Mouse (Mus musculus) heart, adult 11 months (tissue): ENCODE measurements at regions not wholly inside any gene's neighbourhood (a gene's known extent, or its start where the extent isn't known, plus 50 kb on each side); places are given as distances from the start of the nearest gene placed in this dataset.
A peak's percentile ranks its signal among the peaks of the same experiment; 100 is the strongest.

Source experiments
- DNase-seq: peaks from one replicate; pipeline ENCODE4 v3.0.0; 2022

DNA sequence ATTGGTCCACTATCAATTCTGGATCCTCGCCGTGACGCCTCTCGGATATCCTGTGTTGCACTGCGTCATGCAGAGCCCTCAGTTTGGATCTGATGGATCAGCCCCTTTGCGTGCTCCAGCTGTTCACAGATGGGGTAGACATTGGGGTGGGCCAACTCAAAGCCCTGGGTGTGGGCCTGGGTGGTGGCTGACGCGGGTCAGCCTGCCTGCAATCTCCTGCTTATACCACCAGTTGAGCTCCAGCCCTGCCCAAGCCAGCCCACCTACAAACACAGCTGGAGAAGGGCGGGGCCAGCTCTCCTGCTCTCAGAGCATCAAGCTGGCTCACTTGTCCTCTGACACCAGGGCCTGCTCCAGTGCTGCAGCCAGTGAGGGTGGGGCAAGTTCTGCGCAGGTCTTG, 73.1 kb downstream of the Rps15a start:
- peak; percentile 89 for DNase-seq

DNA sequence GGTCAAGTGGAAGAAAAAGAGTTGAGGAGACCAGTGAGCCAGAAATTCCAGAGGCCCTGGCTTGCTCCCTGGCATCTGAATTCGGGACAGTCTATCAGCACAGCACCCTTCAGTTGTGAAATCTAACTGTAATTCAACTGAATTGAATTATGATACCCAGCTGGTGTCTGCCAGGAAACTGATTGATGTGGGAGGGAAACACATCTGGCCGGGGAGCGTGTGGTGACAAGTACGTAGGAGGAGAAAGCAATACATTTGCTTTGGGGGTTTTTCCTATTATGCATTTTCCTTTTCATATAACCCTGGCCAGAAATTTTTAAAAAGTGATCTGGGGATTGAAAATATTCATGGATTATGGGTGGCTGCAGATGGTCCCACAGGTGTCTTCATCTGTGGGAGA, 76.1 kb downstream of the Rps15a start:
- DNase-seq = no peak

DNA sequence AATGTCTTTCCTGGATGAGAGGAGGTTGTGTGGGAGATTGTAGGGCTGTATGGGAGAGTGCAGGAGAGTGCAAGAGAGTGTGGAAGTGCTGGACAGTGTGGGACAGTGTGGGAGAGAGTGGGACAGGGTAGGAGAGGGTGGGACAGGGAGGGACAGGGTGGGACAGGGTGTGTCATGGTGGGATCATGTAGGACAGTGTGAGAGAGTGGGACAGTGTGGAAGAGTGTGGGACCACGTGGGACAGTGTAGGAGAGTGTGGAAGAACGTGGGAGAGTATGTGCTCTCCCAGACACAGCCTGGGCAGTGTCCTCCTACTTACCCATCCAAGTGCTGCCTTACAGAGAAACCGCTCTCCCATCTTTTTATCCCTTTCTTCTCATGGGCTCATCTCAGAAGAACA, 78.9 kb downstream of the Rps15a start:
- no peak for DNase-seq

DNA sequence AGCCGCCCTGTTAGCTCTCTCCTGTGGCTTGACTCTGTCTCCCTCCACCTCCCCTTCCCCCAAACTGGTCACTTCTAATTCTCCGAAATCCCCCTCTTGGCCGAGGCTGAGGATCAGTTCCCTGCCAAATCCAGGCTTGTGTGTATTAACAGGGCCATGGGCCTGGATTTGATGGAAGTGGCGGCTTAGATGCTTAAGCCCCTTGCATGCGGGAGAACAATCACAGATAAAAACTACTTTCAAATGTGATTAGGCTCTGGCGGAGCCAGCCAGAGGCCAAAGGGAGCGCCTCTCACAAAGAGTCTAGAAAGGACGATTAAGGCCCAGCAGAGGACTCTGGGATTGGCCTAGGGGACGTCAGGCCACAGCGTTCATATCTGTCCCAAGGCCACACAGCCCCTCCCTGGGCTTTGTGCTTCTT, 89.9 kb downstream of the Rps15a start:
- no peak for DNase-seq

DNA sequence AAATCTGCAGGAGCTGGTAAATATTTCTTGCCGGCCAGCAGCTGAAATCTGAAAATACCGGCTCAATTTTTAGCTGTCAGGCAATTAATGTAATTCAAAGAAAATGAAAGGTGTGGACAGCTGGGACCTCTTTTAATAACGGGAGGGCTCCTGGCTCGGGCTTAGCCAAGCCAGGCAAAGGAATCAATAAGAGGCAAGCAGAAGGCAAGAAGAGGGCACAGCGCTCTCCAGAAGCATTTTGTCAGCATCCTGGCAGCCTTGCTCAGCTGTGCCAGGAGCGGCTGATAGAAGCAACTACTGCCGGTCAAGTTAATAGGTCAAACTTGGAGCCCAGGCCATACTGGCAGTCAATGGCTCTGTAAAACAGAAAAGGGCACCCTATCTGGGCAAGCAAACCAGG, 111.4 kb downstream of the Rps15a start:
- no peak for DNase-seq

DNA sequence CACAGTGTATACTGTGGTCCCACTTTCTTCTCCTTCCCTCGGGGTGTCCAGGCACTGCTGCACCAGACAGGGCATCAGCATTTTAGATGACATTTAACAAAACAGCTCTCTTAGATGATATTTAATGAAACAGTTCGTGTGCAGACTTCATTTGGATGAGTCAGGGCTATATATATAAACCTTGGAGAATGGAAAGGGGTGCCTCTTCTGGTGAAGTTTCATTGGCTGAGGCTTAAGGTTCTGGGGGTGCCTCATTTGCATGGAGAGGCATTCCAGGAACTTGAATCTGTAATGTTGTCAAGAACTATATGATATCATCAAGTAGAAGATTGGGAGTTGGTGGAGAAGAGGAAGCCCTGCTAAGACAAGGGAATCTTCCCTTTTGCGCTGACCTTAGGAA, 114.1 kb downstream of the Rps15a start:
- no peak for DNase-seq

DNA sequence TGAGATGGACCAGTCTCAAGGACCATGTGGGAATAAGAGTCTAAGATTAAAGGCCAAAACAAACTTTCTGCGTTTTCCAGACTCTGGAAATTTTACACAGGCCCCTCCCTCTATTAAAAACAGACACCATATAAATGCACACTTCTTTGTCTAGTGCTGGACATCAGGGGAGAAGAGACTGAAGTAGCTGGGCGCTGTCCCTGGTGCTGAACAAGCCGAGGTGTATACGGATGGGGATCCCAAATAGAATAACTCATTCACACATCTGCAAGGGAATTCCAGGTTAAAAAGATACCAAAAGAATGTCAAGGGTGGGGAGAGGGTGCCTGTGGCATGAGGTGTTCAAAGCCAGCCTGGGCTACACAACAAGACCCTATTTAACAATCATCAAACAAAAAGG, 114.9 kb downstream of the Rps15a start:
- peak; percentile 79 for DNase-seq

DNA sequence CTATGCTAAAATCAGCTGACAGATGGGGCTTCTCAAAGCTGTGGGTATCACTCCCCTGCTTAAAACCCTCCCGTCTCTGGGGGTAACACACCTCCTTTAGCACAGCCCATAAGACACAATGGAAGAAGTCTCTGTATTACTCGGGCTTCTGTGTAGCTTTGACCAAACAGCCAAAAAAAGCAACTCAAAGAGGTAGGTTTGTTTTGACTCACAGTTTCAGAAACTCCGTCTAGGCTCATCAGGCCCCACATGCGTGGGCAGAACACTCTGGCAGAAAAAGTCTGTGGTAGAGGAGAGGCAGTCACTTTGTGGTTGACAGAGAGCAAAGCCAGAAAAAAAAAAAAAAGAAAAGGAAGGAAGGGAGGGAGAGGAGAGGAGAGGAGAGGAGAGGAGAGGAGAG, 133.8 kb downstream of the Rps15a start:
- DNase-seq = peak; percentile 5

DNA sequence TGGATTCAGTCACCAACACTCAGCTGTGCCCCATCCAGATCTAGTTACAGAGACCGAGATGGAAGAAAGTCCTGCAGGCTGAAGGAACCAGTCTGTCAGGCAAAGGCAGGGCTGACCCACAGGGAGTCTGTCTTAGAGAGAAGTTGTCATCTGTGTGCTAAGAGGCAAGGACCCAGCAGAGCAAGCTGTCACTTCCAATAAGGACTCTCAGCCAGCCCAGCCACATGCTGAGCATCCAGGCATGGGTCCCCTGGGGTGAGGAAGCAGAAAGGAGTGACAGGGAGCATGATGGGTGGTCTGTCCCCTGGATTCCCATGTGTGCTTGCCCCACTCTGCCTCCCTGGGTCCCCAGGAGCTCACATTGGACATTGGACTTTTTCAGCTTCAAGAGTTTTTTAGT, 144.8 kb downstream of the Rps15a start:
- peak; percentile 79 for DNase-seq

DNA sequence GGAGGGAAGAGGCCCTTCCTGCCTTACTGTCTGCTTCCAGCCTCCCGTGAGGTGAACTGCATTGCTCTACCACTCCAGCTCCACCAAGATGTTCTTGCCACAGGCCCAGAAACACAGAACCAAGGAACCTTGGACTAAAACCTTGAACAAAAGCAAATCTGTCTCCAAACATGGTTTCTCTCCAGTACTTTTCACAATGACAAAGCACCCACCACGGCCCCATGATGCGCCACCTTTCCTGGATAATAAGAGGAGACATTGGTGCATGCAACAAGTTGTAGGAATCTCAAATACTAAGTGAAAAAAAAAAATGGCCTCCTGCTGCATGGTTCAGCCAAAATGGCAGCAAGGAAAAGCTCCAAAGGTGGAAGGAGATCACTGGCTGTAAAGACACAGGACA, 172.6 kb downstream of the Rps15a start:
- peak; percentile 56 for DNase-seq

DNA sequence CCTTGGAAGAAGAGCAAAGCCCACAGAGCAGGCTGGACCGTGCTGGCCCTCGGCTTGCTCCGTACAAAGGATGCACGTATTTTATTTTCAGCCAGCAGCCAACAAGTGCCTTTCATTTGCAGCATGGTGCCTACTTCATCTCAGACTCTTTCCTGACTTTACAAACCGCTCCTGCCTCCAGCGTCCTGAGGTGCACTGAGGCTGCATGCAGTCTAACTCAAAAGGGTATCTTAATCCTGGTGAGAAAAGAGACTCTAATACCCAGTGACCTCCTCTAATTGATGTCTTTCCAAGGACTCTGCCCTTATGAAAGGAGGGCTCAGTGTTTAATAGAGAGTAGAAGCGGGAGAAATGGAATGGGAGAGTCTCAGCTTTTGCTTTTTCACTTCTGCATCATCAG, 176.4 kb downstream of the Rps15a start:
- no peak for DNase-seq

DNA sequence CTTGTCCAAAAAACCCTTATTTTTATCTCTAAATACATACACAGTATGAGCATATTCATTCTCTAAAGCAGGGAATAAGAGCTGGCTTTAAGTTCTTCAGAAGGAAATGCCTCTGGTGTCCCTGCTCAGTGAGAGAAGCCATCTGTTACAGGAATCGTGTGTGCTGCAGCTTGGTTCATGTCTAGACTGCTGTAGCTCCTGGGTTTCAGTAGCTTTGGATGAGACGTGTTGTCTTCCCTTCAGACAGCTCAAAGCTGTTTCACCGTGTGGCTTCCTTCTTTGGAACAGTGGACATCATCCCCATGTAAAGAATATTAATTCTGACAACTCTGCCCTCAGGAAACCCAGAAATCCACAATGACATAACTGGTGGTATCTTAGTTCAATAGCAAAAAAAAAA, 181.1 kb downstream of the Rps15a start:
- DNase-seq = peak; percentile 81

DNA sequence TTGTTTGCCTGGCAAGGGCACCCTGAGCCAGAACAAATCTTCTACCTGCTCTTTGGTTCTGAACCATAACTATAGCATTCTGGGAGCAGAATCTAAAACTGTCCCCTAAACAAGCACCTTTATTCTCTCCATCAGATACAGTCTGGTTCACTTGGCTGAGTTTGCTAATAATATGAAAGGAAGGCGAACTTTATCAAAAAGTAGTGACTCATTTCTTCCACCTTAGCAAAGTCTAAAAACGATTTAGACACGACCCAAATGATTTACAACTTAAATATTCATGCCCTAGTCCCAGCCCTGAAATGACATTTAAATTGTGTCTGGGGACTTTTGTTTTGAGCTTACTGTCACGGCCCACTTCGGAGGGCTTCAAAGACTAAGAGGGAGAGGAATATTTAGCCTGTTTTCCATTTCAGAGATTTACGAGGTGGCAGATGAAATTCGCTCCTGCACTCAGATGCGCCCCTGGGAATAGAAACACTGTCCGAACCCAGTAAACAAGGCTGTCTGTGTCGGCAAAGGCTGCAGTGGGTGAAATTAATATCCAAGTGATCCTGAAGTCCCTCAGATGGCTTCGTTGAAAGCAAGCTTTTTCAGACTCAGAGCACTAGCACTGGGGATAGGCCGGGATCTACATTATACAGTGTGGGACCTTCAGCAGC, 184.6 kb downstream of the Rps15a start:
- DNase-seq = peak; percentile 62

DNA sequence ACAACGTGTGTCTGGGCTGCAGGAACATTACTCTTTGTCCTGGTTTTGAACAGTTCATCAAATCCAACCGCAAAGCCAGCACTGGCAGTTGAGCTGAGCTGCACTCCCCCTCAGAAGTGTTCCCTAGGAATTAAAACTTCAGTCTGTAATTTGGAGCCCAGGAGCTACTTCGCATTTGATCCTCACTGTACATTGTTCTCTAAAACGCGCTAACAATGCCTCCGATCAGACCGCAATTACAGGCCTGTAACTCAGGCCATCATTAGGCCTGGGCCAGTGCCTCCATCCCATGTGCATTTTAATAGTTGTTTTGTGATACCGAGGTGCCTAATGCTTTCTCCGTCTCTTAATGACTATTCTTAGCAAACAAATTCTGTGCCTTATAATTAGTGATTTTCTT, 185.6 kb downstream of the Rps15a start:
- peak; percentile 80 for DNase-seq

DNA sequence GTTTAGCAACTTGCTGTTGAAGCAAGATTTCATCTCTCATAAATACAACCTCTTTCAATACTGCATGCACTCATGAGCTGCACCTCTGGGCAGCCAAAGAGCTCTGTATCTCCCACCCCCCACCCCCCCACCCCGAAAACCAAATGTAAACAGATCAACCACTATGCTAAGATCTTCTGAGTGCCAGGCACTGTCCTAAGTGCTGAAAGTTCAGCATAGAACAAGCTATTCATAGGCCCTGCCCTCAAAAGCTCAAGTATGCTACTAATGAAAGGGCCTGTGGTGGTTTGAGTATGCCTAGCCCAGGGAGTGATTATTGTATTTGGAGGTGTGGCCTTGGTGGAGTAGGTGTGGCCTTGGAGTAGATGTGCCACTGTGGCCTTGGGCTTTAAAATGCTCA, 189.6 kb downstream of the Rps15a start:
- DNase-seq = no peak

DNA sequence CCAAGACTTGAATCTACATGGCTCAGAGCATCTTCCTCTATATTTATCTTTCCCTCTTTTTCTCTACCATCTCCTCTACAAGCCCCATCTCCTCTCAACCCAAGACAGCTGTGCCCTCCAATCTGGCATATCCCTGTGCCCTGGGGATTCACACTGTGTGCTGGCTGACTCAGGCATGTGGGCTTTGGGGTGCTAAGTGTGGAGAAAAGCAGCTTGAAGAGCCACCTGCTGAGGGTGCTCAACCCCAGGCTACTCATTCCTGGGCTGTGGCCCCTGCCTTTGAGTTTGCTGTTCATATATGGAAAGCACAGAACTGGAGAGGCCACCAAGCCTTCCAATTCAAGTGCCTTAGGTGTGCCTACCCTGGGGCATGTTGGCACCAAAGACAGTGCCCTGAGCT, 193.7 kb downstream of the Rps15a start:
- peak; percentile 81 for DNase-seq

DNA sequence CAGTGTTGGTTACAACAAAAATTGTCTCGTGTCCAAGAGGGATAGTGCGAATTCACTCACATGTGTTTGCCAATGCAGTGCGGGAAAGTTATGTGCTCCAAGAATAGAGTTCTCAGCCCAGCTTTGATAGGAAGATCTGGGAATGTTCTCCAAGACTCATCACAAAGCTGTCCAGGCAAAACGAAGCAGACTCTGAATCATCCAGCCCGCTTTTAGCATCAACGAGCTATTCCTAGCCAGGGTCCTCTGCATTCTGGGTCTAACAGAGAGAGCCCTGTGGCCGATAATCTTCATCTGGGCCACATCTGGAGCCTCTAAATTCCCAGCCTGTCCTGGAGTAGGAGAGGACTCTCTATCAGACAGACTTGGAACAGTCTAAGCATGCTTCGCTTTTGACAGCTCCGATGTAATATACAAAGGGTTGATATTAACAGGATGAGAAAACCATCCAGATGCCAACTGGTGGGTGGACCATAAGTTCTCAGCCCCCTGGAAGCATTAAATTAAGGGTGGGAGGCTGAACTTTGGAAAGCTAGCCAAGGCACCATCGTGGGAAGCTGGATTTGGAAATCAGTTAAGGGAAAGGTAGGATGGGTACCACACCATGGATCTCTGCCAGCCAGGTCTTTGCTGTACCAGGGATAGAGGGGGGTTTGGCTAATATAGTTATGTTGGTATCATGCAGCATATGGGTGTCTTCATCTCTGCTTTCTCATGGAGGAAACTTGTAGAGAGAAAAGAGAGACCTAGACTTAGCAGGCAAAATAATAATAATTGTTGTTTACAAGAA, 197.6 kb downstream of the Rps15a start:
- peak; percentile 44 for DNase-seq

DNA sequence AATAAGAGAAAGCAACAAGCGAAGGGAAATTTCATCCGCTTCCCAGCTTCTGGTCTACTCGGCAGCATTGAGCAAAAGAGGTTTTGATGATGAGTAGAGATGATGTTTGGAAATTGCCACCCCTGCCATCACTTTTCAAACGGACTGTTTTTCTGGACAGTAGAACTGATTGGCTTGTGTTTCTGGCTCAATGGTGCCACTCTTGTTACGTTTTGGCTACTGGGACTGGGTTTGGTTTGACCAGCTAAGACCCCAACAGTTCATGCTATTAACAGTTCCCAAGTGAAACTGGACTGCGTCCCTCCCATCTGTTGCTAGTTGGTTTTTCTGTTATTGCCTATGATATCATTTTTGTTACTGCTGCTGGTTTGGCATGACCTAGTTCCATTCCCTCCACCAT, 199.1 kb downstream of the Rps15a start:
- DNase-seq = peak; percentile 74

DNA sequence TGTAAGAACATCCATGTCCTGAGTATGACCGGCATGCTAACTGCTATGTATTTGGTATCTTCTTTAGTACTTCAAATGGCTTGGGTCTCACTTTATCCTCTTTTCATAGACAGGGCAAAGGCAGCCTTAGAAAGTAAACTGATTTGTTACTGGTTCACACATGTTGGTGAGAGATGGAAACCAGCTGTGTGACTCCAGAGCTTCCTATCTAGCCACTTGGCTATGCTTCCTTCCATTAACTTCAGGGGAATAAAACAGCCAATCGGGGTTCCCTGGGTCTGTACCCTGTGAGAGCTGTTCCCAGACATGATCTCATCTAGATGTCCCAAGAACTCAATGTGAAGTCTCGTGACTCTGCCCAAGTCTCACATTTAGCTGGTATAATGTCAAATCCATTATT, 203.5 kb downstream of the Rps15a start:
- DNase-seq = peak; percentile 81

DNA sequence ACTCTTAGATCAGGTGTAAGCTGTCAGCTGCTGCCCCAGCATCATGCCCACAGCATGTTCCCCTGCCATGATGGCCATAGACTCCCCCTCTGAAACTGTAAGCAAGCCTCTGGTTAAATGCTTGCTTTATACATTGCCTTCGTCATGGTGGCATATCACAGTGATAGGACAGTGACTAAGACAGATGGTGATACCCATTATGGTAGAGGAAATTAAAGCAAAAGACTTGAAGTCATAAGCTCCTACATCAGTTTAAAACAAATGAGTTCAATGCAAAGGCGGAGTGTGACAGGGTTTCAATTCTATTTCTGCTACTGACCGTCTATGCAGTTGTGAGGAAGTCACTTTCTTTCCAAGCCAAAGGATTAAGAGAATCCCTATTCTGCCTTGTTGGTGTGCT, 204.9 kb downstream of the Rps15a start:
- DNase-seq = peak; percentile 48

DNA sequence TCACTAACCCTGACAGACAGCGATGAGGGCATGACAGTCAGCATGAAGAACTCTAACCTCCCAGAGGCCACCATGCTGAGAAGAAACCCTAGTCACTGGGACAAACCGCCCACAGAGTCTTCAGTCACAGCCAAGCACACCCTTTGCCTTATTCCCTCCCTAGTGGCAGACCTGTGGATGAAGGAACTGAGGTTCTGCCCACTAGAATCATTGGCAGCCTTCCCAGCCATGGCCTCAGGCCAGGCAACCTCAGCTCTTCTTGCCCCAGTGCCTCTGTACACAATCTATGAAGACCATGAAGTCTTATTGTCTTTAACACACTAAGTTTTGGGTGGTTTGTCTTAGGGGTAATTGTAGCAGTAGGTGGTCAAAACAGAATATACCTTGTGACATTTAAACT, 219.5 kb downstream of the Rps15a start:
- no peak for DNase-seq

DNA sequence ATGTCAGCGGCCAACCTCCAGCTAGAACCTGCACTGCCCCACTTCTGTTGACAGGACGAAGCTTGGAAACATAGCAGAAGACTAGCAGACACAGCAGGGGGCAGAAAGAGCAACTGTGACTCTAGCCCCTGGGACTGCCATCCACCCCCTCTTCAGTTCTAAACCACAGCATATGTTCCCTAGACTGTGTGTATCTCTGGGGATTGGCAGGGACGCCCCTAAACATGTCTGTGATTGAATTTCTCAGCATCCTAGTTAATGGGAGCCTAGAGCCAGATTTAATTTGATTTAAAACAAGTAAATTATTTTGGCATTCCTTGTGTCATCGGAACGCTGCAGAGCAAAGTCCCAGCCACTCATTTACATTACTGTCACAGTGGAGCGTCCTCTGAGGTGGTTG, 228.7 kb downstream of the Rps15a start:
- DNase-seq = no peak

DNA sequence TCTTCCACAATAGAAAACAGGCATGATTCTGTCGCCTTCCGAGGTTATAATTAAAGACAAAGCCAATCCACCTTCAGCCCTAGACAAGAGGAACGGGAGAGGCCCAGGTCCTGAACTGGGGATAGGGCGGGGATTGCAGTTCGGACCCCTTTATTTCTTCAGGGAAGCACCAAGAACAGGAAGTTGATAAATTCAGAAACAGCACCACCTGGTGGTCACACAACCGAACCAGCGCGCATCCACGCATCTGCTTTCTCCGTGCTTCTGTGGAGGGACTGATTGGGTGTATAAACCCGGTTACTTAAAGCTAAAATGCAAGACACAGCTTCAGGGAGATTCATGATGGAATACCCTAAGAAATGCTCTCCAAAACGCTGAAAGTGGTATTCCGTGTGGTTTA, 233.2 kb downstream of the Rps15a start:
- peak; percentile 89 for DNase-seq

DNA sequence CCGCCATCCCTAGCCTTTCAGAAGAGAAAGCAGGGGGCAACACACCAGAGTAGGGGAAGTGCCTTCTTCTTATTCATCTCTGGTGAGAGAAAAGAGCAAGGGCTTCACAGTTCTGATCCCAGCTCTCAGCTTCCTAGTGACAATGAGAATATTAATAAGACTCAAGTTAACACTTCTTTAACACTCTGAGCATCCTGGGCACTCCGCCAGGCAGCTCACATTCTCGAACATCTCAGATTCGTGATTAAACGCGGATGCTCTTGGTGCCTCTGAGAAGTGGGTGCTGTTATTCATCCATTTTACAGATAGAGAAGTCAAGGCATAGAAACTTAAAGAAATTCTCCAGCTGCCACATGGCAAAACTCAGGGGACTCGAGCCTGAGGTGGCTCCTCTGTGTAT, 237.1 kb downstream of the Rps15a start:
- no peak for DNase-seq

DNA sequence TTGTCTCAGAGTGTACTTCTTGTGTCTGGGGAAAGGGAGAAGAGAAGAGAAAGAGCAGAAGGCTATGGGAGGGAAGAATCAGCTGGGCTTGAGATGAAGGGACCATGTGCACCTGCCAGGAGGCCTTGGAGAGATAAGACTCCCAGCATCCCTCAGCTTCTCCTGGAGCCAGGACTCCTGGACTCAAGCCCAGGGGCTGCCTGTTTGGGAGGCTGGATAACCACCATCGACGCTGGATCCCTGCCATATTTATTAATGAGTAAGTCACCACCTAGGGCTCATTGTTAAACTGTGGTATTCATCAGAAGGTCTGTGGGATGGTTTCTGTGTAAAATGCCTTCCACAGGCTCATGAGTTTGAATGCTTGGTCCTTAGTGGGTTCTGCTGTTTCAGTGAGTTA, 240.7 kb downstream of the Rps15a start:
- no peak for DNase-seq
